Mouse (Mus musculus) E14TG2a.4 (cell line): ENCODE results near the gene Rab13.

Source experiments
- H3K27me3 ChIP-seq: 2 replicates; pipeline ENCODE4 v1.6.1; 2014; ENCODE audit warnings: low read length, control low read depth; ENCODE audit not compliant: insufficient read depth
- H3K36me3 ChIP-seq: 2 replicates; pipeline ENCODE4 v1.6.1; 2014; ENCODE audit warnings: low read length, control low read depth; ENCODE audit not compliant: insufficient read depth
- H3K4me1 ChIP-seq: replicated peaks from 2 replicates; pipeline ENCODE4 v1.6.1; 2014; ENCODE audit warnings: low read depth, low read length, control low read depth
- H3K4me3 ChIP-seq: replicated peaks from 2 replicates; pipeline ENCODE4 v1.5.1; 2014; ENCODE audit warnings: mild to moderate bottlenecking, low read length
- H3K9me3 ChIP-seq: 2 replicates; pipeline ENCODE4 v1.6.1; 2014; ENCODE audit warnings: low read length, control low read depth
- CTCF ChIP-seq: conservative IDR thresholded peaks from 2 replicates; pipeline ENCODE4 v1.5.1; 2014; ENCODE audit warnings: low read length
- NANOG ChIP-seq: IDR thresholded peaks from 2 replicates; pipeline ENCODE4 v1.6.1; 2014; ENCODE audit warnings: borderline replicate concordance, low read length, mixed read lengths
- POU5F1 ChIP-seq: IDR thresholded peaks from 2 replicates; pipeline ENCODE4 v1.6.1; 2014; ENCODE audit warnings: low read length, borderline replicate concordance

Rab13 gene

DNA sequence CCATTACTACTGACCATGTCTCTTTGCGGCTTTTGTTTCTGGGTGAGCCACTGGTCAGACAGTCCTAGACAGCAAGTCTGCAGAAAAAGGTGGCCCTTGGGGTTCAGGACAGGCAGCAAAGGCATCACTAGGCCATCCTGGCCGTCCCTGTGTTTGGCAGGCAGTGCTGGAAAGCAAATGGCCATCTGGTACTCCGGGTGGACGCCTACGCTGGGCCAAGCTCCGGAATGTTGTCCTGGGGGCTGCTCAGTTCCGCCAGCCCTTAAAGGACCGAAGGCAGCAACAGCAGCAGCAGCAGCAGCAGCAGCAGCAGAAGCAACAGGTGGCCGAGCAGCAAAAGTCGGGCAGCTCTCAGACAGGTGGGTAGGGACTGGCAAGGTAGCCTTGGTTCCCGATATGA, 61.8 kb downstream of the Rab13 start:
- Histone ChIP-seq H3K9me3 (no peaks in the 10 kb centered on the region), H3K4me3 (no peak overlapping the region), H3K4me1 (peaks cover 62% of the 10 kb centered on the region), H3K36me3 (peaks cover 62% of the 10 kb centered on the region), H3K27me3 (peaks cover 11% of the 10 kb centered on the region)
- TF ChIP-seq POU5F1 (no peak), NANOG (no peak), CTCF (no peak)
